Mouse (Mus musculus) retina, adult 2 months (tissue): ENCODE data around the gene Ak8.

Experiments
- DNase-seq: peaks from one replicate; pipeline ENCODE4 v3.0.0-alpha.2; 2012; ENCODE audit warnings: low read depth, low spot score

Gene Ak8

GRCm38 (mm10) chr2:28699361-28700335, at the start of gene Ak8, which contains the start of gene Spaca9:
Ak8 (plus strand) TSS chr2:28700164.
Spaca9 (minus strand) TSS chr2:28699727.
- peak; percentile 40 for DNase-seq

- DNase-seq: no peak
These were observed 49.4 kb upstream of the Ak8 start for GRCm38 (mm10) chr2:28650526-28650925.

- no peak for DNase-seq
These were observed 46.6 kb upstream of the Ak8 start for GRCm38 (mm10) chr2:28653351-28653750.

GRCm38 (mm10) chr2:28654295-28654694, 45.7 kb upstream of the Ak8 start:
- DNase-seq: no peak

GRCm38 (mm10) chr2:28656216-28656615, 43.7 kb upstream of the Ak8 start:
- DNase-seq: no peak

GRCm38 (mm10) chr2:28662891-28663290, 37.1 kb upstream of the Ak8 start:
- no peak for DNase-seq

- DNase-seq: no peak
These were observed 34.1 kb upstream of the Ak8 start for GRCm38 (mm10) chr2:28665818-28666217.

- DNase-seq: no peak
These were observed 28.5 kb upstream of the Ak8 start for GRCm38 (mm10) chr2:28671438-28671837.

GRCm38 (mm10) chr2:28676005-28676404, 24.0 kb upstream of the Ak8 start:
- no peak for DNase-seq

GRCm38 (mm10) chr2:28680710-28681109, 19.3 kb upstream of the Ak8 start:
- DNase-seq: no peak

- DNase-seq: no peak
These were observed 18.2 kb upstream of the Ak8 start for GRCm38 (mm10) chr2:28681718-28682117.

- DNase-seq: no peak
These were observed 14.1 kb upstream of the Ak8 start for GRCm38 (mm10) chr2:28685895-28686294.

- no peak for DNase-seq
These were observed 11.5 kb upstream of the Ak8 start for GRCm38 (mm10) chr2:28688431-28688830.

- DNase-seq: no peak
These were observed 7.3 kb upstream of the Ak8 start for GRCm38 (mm10) chr2:28692692-28693091.

- DNase-seq: no peak
These were observed 1.4 kb upstream of the Ak8 start for GRCm38 (mm10) chr2:28698566-28698965.

- DNase-seq: no peak
These were observed 1.8 kb downstream of the Ak8 start for GRCm38 (mm10) chr2:28701646-28702262.

GRCm38 (mm10) chr2:28706106-28706636, 6.2 kb downstream of the Ak8 start:
- no peak for DNase-seq

- no peak for DNase-seq
These were observed 6.8 kb downstream of the Ak8 start for GRCm38 (mm10) chr2:28706787-28707186.

GRCm38 (mm10) chr2:28713036-28713435, 13.1 kb downstream of the Ak8 start:
- no peak for DNase-seq

GRCm38 (mm10) chr2:28722419-28722818, 22.5 kb downstream of the Ak8 start:
- no peak for DNase-seq

- DNase-seq: no peak
These were observed 23.9 kb downstream of the Ak8 start for GRCm38 (mm10) chr2:28723912-28724311.

GRCm38 (mm10) chr2:28727786-28728404, 27.9 kb downstream of the Ak8 start:
- DNase-seq: no peak
